Mouse (Mus musculus) mesoderm, embryonic 11.5 days (tissue): Measurements from ENCODE around the gene Twnk.

Experiments used
- DNase-seq: peaks from one replicate; pipeline ENCODE4 v3.0.0-alpha.2; 2012; ENCODE audit warnings: low read depth, low spot score

Twnk gene

GRCm38 (mm10) chr19:45048644-45049365 is 43.3 kb downstream of the Twnk start:
- DNase-seq = no peak

GRCm38 (mm10) chr19:45049523-45049922 is 44.1 kb downstream of the Twnk start:
- DNase-seq = no peak

- no peak for DNase-seq
Measured at GRCm38 (mm10) chr19:45053451-45053850, 48.0 kb downstream of the Twnk start.

- no peak for DNase-seq
Measured at GRCm38 (mm10) chr19:45054892-45055690, 49.6 kb downstream of the Twnk start.

- DNase-seq = no peak
Measured at GRCm38 (mm10) chr19:45056364-45056763, 50.9 kb downstream of the Twnk start.

GRCm38 (mm10) chr19:45056908-45057698 is 51.6 kb downstream of the Twnk start:
- no peak for DNase-seq

GRCm38 (mm10) chr19:45057724-45058112 is 52.3 kb downstream of the Twnk start:
- no peak for DNase-seq

GRCm38 (mm10) chr19:45058113-45058839 is 52.8 kb downstream of the Twnk start:
- DNase-seq = peak; percentile 99

- no peak for DNase-seq
Measured at GRCm38 (mm10) chr19:45058841-45059240, 53.4 kb downstream of the Twnk start.
